Mouse (Mus musculus) forebrain, embryonic 16.5 days (tissue): ENCODE results near the gene Rnf150. TPM values are rescaled to one million over a fixed set of nuclear protein-coding genes. Genes with fewer than 3 reads are reported as not detected.

Experiments
- ATAC-seq: fragments of 200-750 bp; cut with Nextera tagmentation; 2 replicates; pipeline ENCODE4 v1.8.0; 2017; ENCODE audit warnings: mild to moderate bottlenecking, moderate library complexity
- H3K27ac ChIP-seq: fragments of 300-500 bp; sonication (generic); 2 replicates; pipeline ENCODE4 v1.5.1; 2014; ENCODE audit warnings: low read length, control low read depth
- H3K27me3 ChIP-seq: fragments of 300-500 bp; sonication (generic); replicated peaks from 2 replicates; pipeline ENCODE4 v1.6.1; 2014; ENCODE audit warnings: low read length; ENCODE audit not compliant: control insufficient read depth, insufficient read depth
- H3K36me3 ChIP-seq: fragments of 300-500 bp; sonication (generic); 2 replicates; pipeline ENCODE4 v1.6.1; 2014; ENCODE audit not compliant: control insufficient read depth, insufficient read depth
- H3K4me1 ChIP-seq: fragments of 300-500 bp; sonication (generic); replicated peaks from 2 replicates; pipeline ENCODE4 v1.6.1; 2014; ENCODE audit warnings: low read length; ENCODE audit not compliant: control insufficient read depth, insufficient read depth
- H3K4me2 ChIP-seq: fragments of 300-500 bp; sonication (generic); 2 replicates; pipeline ENCODE4 v1.6.1; 2014; ENCODE audit warnings: mild to moderate bottlenecking, low read length, control low read depth
- H3K4me3 ChIP-seq: fragments of 300-500 bp; sonication (generic); replicated peaks from 2 replicates; pipeline ENCODE4 v1.5.1; 2014; ENCODE audit warnings: mild to moderate bottlenecking, low read length, control low read depth
- H3K9ac ChIP-seq: fragments of 300-500 bp; sonication (generic); replicated peaks from 2 replicates; pipeline ENCODE4 v1.6.1; 2014; ENCODE audit warnings: low read depth, low read length, control low read depth
- H3K9me3 ChIP-seq: fragments of 300-500 bp; sonication (generic); 2 replicates; pipeline ENCODE4 v1.6.1; 2016; ENCODE audit warnings: low read length; ENCODE audit not compliant: control insufficient read depth
- WGBS: fragments of 180-500 bp; shearing (Covaris S2); extraction: QIAGEN DNeasy Blood & Tissue Kit; methylation state at CpG from one replicate; pipeline ENCODE4 v1.1.7; 2014; 5-methylcytosine and 5-hydroxymethylcytosine counted together
- polyA plus RNA-seq: library from polyadenylated mRNA; unstranded; fragments of >200 nt; fragmentation: Nextera tagmentation; extraction: Ambion mirVana; gene quantifications from 2 replicates; pipeline ENCODE4 v1.2.1, GENCODE M21; 2015

The Rnf150 gene
- polyA plus RNA-seq, 1 experiment from 2014 or later = 2.0 TPM

GRCm38 (mm10) chr8:83064096-83064495, 200.9 kb downstream of the Rnf150 start:
- 92% methylated on average over 6 of the region's 6 CpGs for WGBS
- no peak for ATAC-seq
- no peak overlapping the region for H3K4me3 ChIP-seq

GRCm38 (mm10) chr8:83066076-83066475, 202.9 kb downstream of the Rnf150 start:
- Histone ChIP-seq H3K36me3 (no peaks in the 10 kb centered on the region), H3K27me3 (no peaks in the 10 kb centered on the region), H3K4me3 (no peak overlapping the region), H3K9me3 (no peaks in the 10 kb centered on the region), H3K4me1 (0 out of 2 replicates have a peak, but pooled peaks cover 2% of the 10 kb centered on the region), H3K9ac (no peak overlapping the region), H3K27ac (no peak overlapping the region), H3K4me2 (no peak overlapping the region)
- ATAC-seq = no peak
- 89% methylated on average over 6 of the region's 6 CpGs for WGBS

More at GRCm38 (mm10) chr8:83064096-83064495, 200.9 kb downstream of the Rnf150 start:
- no peak overlapping the region for H3K27ac ChIP-seq
- no peak overlapping the region for H3K4me2 ChIP-seq
- peaks cover 2% of the 10 kb centered on the region; the same call in 1 of the 2 replicates for H3K4me1 ChIP-seq
- H3K9ac ChIP-seq = no peak overlapping the region
- no peaks in the 10 kb centered on the region for H3K9me3 ChIP-seq
- H3K36me3 ChIP-seq = no peaks in the 10 kb centered on the region
- H3K27me3 ChIP-seq = no peaks in the 10 kb centered on the region

DNA sequence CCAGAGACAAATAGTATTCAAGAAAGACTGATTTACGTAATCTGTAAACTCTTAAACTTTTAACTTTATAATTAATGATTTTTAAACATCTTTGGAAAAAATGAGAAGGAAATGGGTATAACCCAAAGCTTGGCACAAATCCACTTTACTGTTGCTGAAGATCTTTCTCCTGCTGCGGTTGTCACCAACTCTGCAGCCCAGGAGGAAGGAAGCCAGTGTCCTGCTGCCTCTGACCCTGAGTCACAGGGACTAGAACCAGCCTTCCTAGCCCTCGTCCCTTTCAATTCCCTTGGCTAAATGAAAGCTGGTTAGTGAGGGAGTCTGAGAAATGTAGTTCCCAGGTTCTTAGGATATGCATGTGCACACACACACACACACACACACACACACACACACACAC, 203.7 kb downstream of the Rnf150 start:
- Histone ChIP-seq H3K36me3 (no peaks in the 10 kb centered on the region), H3K4me3 (no peak overlapping the region), H3K9me3 (no peaks in the 10 kb centered on the region), H3K9ac (no peak overlapping the region), H3K27me3 (no peaks in the 10 kb centered on the region), H3K27ac (no peak overlapping the region), H3K4me1 (0 out of 2 replicates have a peak, but pooled peaks cover 2% of the 10 kb centered on the region), H3K4me2 (no peak overlapping the region)
- no peak for ATAC-seq
- whole genome bisulfite sequencing = 72% methylated on average over 3 of the region's 3 CpGs

DNA sequence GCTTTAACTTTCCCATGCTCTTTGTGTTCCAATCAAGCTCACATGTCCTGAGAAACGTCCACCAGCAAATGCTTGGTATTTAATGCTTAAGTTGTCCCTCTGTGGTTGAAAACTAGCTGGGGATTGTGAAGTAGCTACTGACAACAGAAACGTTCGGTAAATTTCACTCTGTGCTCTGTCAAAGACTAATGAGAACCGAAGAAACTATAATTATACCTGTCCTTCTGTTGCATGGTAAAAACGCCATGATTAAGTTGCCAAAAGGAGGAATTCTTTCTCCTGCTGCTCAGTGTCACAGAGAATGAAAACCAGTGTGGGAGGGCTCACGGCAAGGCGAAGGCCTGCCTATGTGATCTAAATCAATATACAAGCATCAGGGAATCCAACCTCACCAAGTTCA, 204.8 kb downstream of the Rnf150 start:
- no peak overlapping the region for H3K4me2 ChIP-seq
- WGBS = 55% methylated on average over 7 of the region's 7 CpGs
- no peaks in the 10 kb centered on the region for H3K36me3 ChIP-seq
- H3K4me1 ChIP-seq = 0 out of 2 replicates have a peak, but pooled peaks cover 2% of the 10 kb centered on the region
- no peaks in the 10 kb centered on the region for H3K9me3 ChIP-seq
- H3K27ac ChIP-seq = no peak overlapping the region
- 0 out of 2 replicates have a peak, but pooled peaks have one; percentile 23 for ATAC-seq
- no peak overlapping the region for H3K4me3 ChIP-seq
- H3K9ac ChIP-seq = no peak overlapping the region
- no peaks in the 10 kb centered on the region for H3K27me3 ChIP-seq

- Histone ChIP-seq H3K9me3 (no peaks in the 10 kb centered on the region; the same call in 1 of the 2 replicates), H3K27me3 (no peaks in the 10 kb centered on the region), H3K27ac (no peak overlapping the region), H3K4me1 (no peaks in the 10 kb centered on the region), H3K4me2 (no peak overlapping the region), H3K36me3 (no peaks in the 10 kb centered on the region), H3K9ac (no peak overlapping the region), H3K4me3 (no peak overlapping the region)
- 90% methylated on average over 3 of the region's 3 CpGs for WGBS
- ATAC-seq = no peak
Observed at GRCm38 (mm10) chr8:83074248-83074647, 211.1 kb downstream of the Rnf150 start.

- WGBS = 89% methylated on average over 1 of the region's 1 CpGs
- H3K9ac ChIP-seq = no peak overlapping the region
- no peak for ATAC-seq
- no peak overlapping the region for H3K27ac ChIP-seq
- H3K36me3 ChIP-seq = no peaks in the 10 kb centered on the region
- no peaks in the 10 kb centered on the region for H3K4me1 ChIP-seq
- no peaks in the 10 kb centered on the region for H3K27me3 ChIP-seq
- H3K9me3 ChIP-seq = no peaks in the 10 kb centered on the region; the same call in 1 of the 2 replicates
- H3K4me3 ChIP-seq = no peak overlapping the region
- H3K4me2 ChIP-seq = no peak overlapping the region
Observed at GRCm38 (mm10) chr8:83076621-83077020, 213.5 kb downstream of the Rnf150 start.

GRCm38 (mm10) chr8:83077329-83077728, 214.2 kb downstream of the Rnf150 start:
- ATAC-seq = no peak
- H3K4me3 ChIP-seq = no peak overlapping the region
- H3K4me2 ChIP-seq = no peak overlapping the region
- H3K36me3 ChIP-seq = no peaks in the 10 kb centered on the region
- H3K9ac ChIP-seq = no peak overlapping the region
- H3K4me1 ChIP-seq = no peaks in the 10 kb centered on the region
- no peaks in the 10 kb centered on the region for H3K27me3 ChIP-seq
- no peaks in the 10 kb centered on the region; the same call in 1 of the 2 replicates for H3K9me3 ChIP-seq
- no peak overlapping the region for H3K27ac ChIP-seq
- WGBS = 71% methylated on average over 2 of the region's 2 CpGs

DNA sequence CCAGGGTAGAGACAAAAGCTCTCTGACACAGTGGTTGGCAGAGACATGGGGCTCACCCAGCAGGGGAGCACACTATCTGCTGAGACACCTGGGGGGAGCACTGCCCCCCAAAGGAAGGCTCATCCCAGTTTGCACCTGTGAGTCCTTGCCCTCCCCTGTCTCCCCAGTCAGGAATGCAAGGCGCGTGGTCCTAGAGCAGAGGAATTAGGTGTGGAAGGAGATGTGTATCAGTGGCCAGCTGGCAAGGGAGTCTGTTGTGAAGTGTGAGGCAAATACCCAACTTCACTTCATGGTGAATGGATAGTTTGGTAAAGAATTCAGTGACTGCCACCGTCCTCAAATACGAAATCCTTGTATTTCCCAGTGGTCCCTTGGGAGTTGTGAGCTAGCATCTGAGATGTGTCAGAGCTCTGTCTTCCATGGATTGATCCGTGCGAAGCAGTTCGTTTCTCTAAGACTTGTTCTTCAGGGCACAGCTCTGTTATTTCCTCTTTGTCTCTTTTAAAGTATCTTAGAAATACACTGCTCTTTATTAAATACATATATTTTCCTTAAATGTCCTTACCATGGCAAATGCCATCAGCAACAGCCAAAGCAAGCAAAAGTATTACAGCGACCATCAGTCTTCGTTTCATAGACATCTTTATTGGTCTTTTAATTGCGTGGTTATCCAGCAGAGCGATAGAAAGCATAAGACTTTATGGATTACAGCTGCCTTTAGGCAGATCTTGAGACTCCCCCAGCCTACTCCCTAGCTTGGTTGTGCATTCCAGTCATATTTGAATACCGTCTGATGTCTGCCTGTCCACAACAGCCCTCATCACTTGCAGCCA, 215.8 kb downstream of the Rnf150 start:
- H3K4me3 ChIP-seq = no peak overlapping the region
- H3K9me3 ChIP-seq = no peaks in the 10 kb centered on the region; the same call in 1 of the 2 replicates
- H3K27me3 ChIP-seq = no peaks in the 10 kb centered on the region
- no peak overlapping the region for H3K27ac ChIP-seq
- H3K9ac ChIP-seq = no peak overlapping the region
- H3K4me2 ChIP-seq = no peak overlapping the region
- ATAC-seq = no peak
- no peaks in the 10 kb centered on the region for H3K4me1 ChIP-seq
- WGBS = 90% methylated on average over 12 of the region's 12 CpGs
- H3K36me3 ChIP-seq = no peaks in the 10 kb centered on the region

GRCm38 (mm10) chr8:83079534-83079844, 216.3 kb downstream of the Rnf150 start:
- Histone ChIP-seq H3K36me3 (no peaks in the 10 kb centered on the region), H3K27ac (no peak overlapping the region), H3K4me3 (no peak overlapping the region), H3K4me1 (no peaks in the 10 kb centered on the region), H3K9ac (no peak overlapping the region), H3K4me2 (no peak overlapping the region), H3K27me3 (no peaks in the 10 kb centered on the region), H3K9me3 (no peaks in the 10 kb centered on the region; the same call in 1 of the 2 replicates)
- WGBS = 87% methylated on average over 5 of the region's 5 CpGs
- ATAC-seq = no peak
